Mouse (Mus musculus) small intestine, adult 10 weeks (tissue): ENCODE measurements around the gene Ndufc1. TPM values are rescaled to one million over a fixed set of nuclear protein-coding genes. Genes with fewer than 3 reads are reported as not detected.

Experiments
- polyA plus RNA-seq: library from polyadenylated mRNA; stranded (reverse); fragments of 350-450 nt; fragmentation: Illumina TruSeq; extraction: RNeasy Lipid Tissue Mini Kit (QIAGEN cat#74804); gene quantifications from one replicate; pipeline ENCODE4 v1.2.3, GENCODE M21; 2014; ENCODE audit warnings: low replicate concordance

Ndufc1 gene
- 662 TPM for polyA plus RNA-seq

DNA sequence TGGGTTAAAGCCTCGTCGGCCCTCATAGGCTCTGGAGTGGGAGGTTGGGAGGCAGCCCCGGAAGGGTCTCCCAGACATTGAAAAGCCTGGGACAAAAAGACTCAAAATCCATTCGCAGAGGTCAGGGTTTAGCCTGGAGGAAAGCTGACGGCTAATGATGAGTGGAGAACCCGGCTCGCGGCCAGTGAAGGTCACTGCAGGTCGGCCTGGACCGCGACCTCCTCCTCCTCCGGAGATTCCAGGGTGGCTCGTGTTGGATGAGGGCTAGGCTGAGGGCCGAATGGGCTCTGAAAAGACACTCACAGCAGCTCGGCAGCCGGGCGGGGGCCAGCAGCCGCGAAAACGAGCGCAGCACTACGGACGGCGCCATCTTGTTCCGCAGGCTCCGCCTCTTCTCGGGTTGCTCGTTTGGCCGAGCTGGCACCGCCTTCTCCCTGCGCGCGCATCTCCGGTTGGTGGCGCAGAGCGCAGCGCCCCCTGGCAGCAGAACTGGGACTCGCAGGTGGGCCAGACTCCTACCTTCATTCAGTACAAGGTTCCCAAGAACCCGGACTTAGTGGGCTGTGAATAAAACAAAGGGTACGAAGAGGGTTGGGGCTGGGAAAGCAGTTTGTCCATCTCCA, at the start of gene Ndufc1:
Gene Ndufc1 (minus strand): TSS at position 428 of the 623 bp plus-strand sequence.

GRCm38 (mm10) chr3:51415098-51416072, 6.6 kb upstream of the Ndufc1 start, which contains the start of gene Naa15:
TSS of gene Naa15 (plus strand) at chr3:51415148.

GRCm38 (mm10) chr3:51396219-51397068, 12.3 kb downstream of the Ndufc1 start, which contains the start of gene Mgarp:
TSS of gene Mgarp (minus strand) at chr3:51396738.

Other genes with a start within 250 kb of the Ndufc1 start
- 46.6 TPM for gene Noct, start 184.5 kb downstream of the Ndufc1 start, polyA plus RNA-seq
- 46.6 TPM for gene Elf2, start 68.3 kb downstream of the Ndufc1 start, polyA plus RNA-seq
- gene Mgarp, start 12.2 kb downstream of the Ndufc1 start, polyA plus RNA-seq, result not detected
- gene Naa15, start 6.2 kb upstream of the Ndufc1 start, polyA plus RNA-seq, result 210 TPM
- 27.5 TPM for gene Rab33b, start 74.9 kb upstream of the Ndufc1 start, polyA plus RNA-seq
- gene Setd7, start 151.9 kb upstream of the Ndufc1 start, polyA plus RNA-seq, result 40.4 TPM